Mouse (Mus musculus): ENCODE measurements around the gene Taar3. TPM values are rescaled to one million over a fixed set of nuclear protein-coding genes. Genes with fewer than 3 reads are reported as not detected.

Gene Taar3
- polyA plus RNA-seq, 1 experiment: not detected

- TF ChIP-seq CTCF (IDR thresholded peaks at IDR 0.05; ENCODE audit: borderline replicate concordance, control insufficient read depth, extremely low read depth, insufficient read depth, low read length, poor library complexity): no peak
- TF ChIP-seq POLR2A (IDR thresholded peaks at IDR 0.05; ENCODE audit: control insufficient read depth, extremely low read depth, insufficient read depth, low read length, poor library complexity): no peak
- Histone ChIP-seq H3K27ac (ENCODE audit: control insufficient read depth, insufficient read depth, low read length) (no peak overlapping the region), H3K36me3 (ENCODE audit: control insufficient read depth, insufficient read depth, low read length) (no peaks in the 10 kb centered on the region), H3K4me3 (ENCODE audit: control insufficient read depth, insufficient read depth, low read length) (no peak overlapping the region), H3K27me3 (ENCODE audit: control insufficient read depth, insufficient read depth, low read length) (no peaks in the 10 kb centered on the region), H3K4me1 (replicated peaks; ENCODE audit: control insufficient read depth, insufficient read depth, low read length) (no peaks in the 10 kb centered on the region)
- peak; percentile 22 for DNase-seq
- 23% methylated on average over 5 of the region's 5 CpGs for WGBS
Measured at GRCm38 (mm10) chr10:23986419-23986818, 37.1 kb downstream of the Taar3 start.

GRCm38 (mm10) chr10:23993381-23993780 lies 44.0 kb downstream of the Taar3 start, which contains the start of gene Taar7a:
Gene Taar7a, minus strand, starts transcription at chr10:23993481.
- no peaks in the 10 kb centered on the region for H3K36me3 ChIP-seq (ENCODE audit: control insufficient read depth, insufficient read depth, low read length)
- no peaks in the 10 kb centered on the region for H3K27me3 ChIP-seq (ENCODE audit: control insufficient read depth, insufficient read depth, low read length)
- no peak for TF ChIP-seq POLR2A (IDR thresholded peaks at IDR 0.05; ENCODE audit: control insufficient read depth, extremely low read depth, insufficient read depth, low read length, poor library complexity)
- no peak for TF ChIP-seq CTCF (IDR thresholded peaks at IDR 0.05; ENCODE audit: borderline replicate concordance, control insufficient read depth, extremely low read depth, insufficient read depth, low read length, poor library complexity)
- no peak within 1 kb of the TSS for H3K4me3 ChIP-seq (ENCODE audit: control insufficient read depth, insufficient read depth, low read length)
- WGBS: 93% methylated on average over 3 of the region's 3 CpGs
- H3K27ac ChIP-seq (ENCODE audit: control insufficient read depth, insufficient read depth, low read length): no peak within 1 kb of the TSS
- no peaks in the 10 kb centered on the region for H3K4me1 ChIP-seq (replicated peaks; ENCODE audit: control insufficient read depth, insufficient read depth, low read length)
- DNase-seq: no peak

- H3K36me3 ChIP-seq (ENCODE audit: control insufficient read depth, insufficient read depth, low read length): no peaks in the 10 kb centered on the region
- H3K4me1 ChIP-seq (replicated peaks; ENCODE audit: control insufficient read depth, insufficient read depth, low read length): no peaks in the 10 kb centered on the region
- no peaks in the 10 kb centered on the region for H3K27me3 ChIP-seq (ENCODE audit: control insufficient read depth, insufficient read depth, low read length)
- no peak for TF ChIP-seq CTCF (IDR thresholded peaks at IDR 0.05; ENCODE audit: borderline replicate concordance, control insufficient read depth, extremely low read depth, insufficient read depth, low read length, poor library complexity)
- no peak for TF ChIP-seq POLR2A (IDR thresholded peaks at IDR 0.05; ENCODE audit: control insufficient read depth, extremely low read depth, insufficient read depth, low read length, poor library complexity)
- DNase-seq: no peak
- no peak within 1 kb of the TSS for H3K4me3 ChIP-seq (ENCODE audit: control insufficient read depth, insufficient read depth, low read length)
- H3K27ac ChIP-seq (ENCODE audit: control insufficient read depth, insufficient read depth, low read length): no peak within 1 kb of the TSS
- WGBS: 98% methylated on average over 1 of the region's 1 CpGs
Measured at GRCm38 (mm10) chr10:23999639-24000038, 50.3 kb downstream of the Taar3 start, which contains the start of gene Taar7b. Gene Taar7b, plus strand, starts transcription at chr10:23999939.

Other genes with a start within 250 kb of the Taar3 start
- 1,277 and 1,802 TPM in 2 replicates for gene Rps12, start 162.3 kb upstream of the Taar3 start, polyA plus RNA-seq (2012; rRNA removed)
- gene Slc18b1, start 152.6 kb upstream of the Taar3 start, polyA plus RNA-seq (2012; rRNA removed): 1.4 and 1.8 TPM in 2 replicates
- gene Vnn3, start 98.1 kb upstream of the Taar3 start, polyA plus RNA-seq (2012; rRNA removed): 1.8 and 2.0 TPM in 2 replicates
- 1.00 and 1.1 TPM in 2 replicates for gene Vnn1, start 54.9 kb upstream of the Taar3 start, polyA plus RNA-seq (2012; rRNA removed)
- gene Taar1, start 29.2 kb upstream of the Taar3 start, polyA plus RNA-seq (2012; rRNA removed): not detected in 2 replicates
- gene Taar2, start 11.0 kb upstream of the Taar3 start, polyA plus RNA-seq (2012; rRNA removed): not detected in 2 replicates
- 0.12 TPM in 1 of 2 replicates, not detected in the other for gene Taar4, start 10.9 kb downstream of the Taar3 start, polyA plus RNA-seq (2012; rRNA removed)
- not detected in 2 replicates for gene Taar5, start 21.1 kb downstream of the Taar3 start, polyA plus RNA-seq (2012; rRNA removed)
- not detected in 2 replicates for gene Taar6, start 36.1 kb downstream of the Taar3 start, polyA plus RNA-seq (2012; rRNA removed)
- not detected in 2 replicates for gene Taar7a, start 43.9 kb downstream of the Taar3 start, polyA plus RNA-seq (2012; rRNA removed)
- gene Taar7b, start 50.4 kb downstream of the Taar3 start, polyA plus RNA-seq (2012; rRNA removed): not detected in 2 replicates
- not detected in 2 replicates for gene Taar7d, start 77.7 kb downstream of the Taar3 start, polyA plus RNA-seq (2012; rRNA removed)
- not detected in 2 replicates for gene Taar7e, start 88.1 kb downstream of the Taar3 start, polyA plus RNA-seq (2012; rRNA removed)
- gene Taar7f, start 100.0 kb downstream of the Taar3 start, polyA plus RNA-seq (2012; rRNA removed): not detected in 2 replicates
- not detected in 2 replicates for gene Taar8a, start 126.9 kb downstream of the Taar3 start, polyA plus RNA-seq (2012; rRNA removed)
- gene Taar8b, start 142.7 kb downstream of the Taar3 start, polyA plus RNA-seq (2012; rRNA removed): not detected in 2 replicates
- gene Taar8c, start 152.4 kb downstream of the Taar3 start, polyA plus RNA-seq (2012; rRNA removed): not detected in 2 replicates
- gene Taar9, start 160.0 kb downstream of the Taar3 start, polyA plus RNA-seq (2012; rRNA removed): not detected in 2 replicates
- 42.2 and 46.3 TPM in 2 replicates for gene Stx7, start 199.7 kb downstream of the Taar3 start, polyA plus RNA-seq (2012; rRNA removed)